Mouse (Mus musculus): ENCODE measurements at regions not wholly inside any gene's neighbourhood (a gene's known extent, or its start where the extent isn't known, plus 50 kb on each side); places are given as distances from the start of the nearest gene placed in this dataset.

GRCm38 (mm10) chr14:107727234-107727633 is 1186.7 kb downstream of the Slitrk1 start:
- no peak for DNase-seq

GRCm38 (mm10) chr14:107688349-107688748 is 1225.6 kb downstream of the Slitrk1 start:
- no peak for DNase-seq

GRCm38 (mm10) chr14:107687261-107688019 is 1226.5 kb downstream of the Slitrk1 start:
- peak; percentile 75 to 81 for DNase-seq

- no peak for DNase-seq
Measured at GRCm38 (mm10) chr14:107656595-107656994, 1257.4 kb downstream of the Slitrk1 start.

GRCm38 (mm10) chr14:107615466-107615865 is 1298.5 kb downstream of the Slitrk1 start:
- no peak for DNase-seq

- peak; percentile 42 to 53 for DNase-seq
Measured at GRCm38 (mm10) chr14:107614348-107614747, 1299.6 kb downstream of the Slitrk1 start.

- DNase-seq = no peak
Measured at GRCm38 (mm10) chr14:107603198-107603597, 1310.8 kb downstream of the Slitrk1 start.

GRCm38 (mm10) chr14:107586715-107587114 is 1327.2 kb downstream of the Slitrk1 start:
- peak; percentile 39 to 47 for DNase-seq

- no peak for DNase-seq
Measured at GRCm38 (mm10) chr14:107584252-107584651, 1329.7 kb downstream of the Slitrk1 start.

GRCm38 (mm10) chr14:107570676-107571075 is 1343.3 kb downstream of the Slitrk1 start:
- DNase-seq = no peak

- peak in 1 of 2 experiments; percentile 2 for DNase-seq
Measured at GRCm38 (mm10) chr14:107568496-107568895, 1345.5 kb downstream of the Slitrk1 start.
